ENCODE assay signal across 8 mouse cellular contexts in the genomic region with DNA sequence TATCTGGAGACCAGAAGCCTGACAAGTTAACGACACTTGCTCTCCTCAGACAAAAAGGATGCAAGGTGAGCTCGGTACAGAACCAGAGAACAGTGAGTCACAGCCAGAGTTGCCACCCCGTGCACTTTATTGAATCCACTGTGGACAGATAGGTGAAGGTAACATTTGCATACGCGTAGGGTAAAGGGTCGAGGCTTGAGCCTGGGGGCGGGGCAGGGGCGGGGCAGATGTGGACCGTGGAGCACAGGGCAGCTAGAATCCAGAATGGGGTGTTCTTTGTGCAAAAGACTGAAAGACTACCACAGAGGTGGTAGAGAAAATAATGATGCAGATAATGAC. TPM values are rescaled to one million over a fixed set of nuclear protein-coding genes. Genes with fewer than 3 reads are reported as not detected.
DNase-seq lines count a peak whose midpoint lies in the region; ATAC-seq and TF ChIP-seq lines count a peak whose summit lies in the region.

No protein-coding gene starts in this region.

- peak; percentile 38 for DNase-seq in embryo, embryonic 10.5 days (ENCODE audit: low spot score)
- DNase-seq in embryo, embryonic 10 days (ENCODE audit: low spot score), result no peak
- DNase-seq in intestine, embryonic 14.5 days (ENCODE audit: low spot score), result no peak
- no peak for DNase-seq in left cerebral cortex, adult 18-20 months (ENCODE audit: low spot score in 2 of 2)
- no peak for DNase-seq in right cerebral cortex, adult 2 months (ENCODE audit: low spot score in 2 of 2)
- no peak for DNase-seq in layer of hippocampus, adult 2 months (ENCODE audit: low spot score in 2 of 2)

- H3K9me3 ChIP-seq in intestine, embryonic 14.5 days (ENCODE audit: control insufficient read depth, low read length), result no peaks in the 10 kb centered on the region
- H3K9me3 ChIP-seq in midbrain, embryonic 13.5 days, result no peaks in the 10 kb centered on the region

- peak overlapping the region; percentile 87 for H3K27ac ChIP-seq in bone marrow macrophage, adult 2 months (ENCODE audit: insufficient read depth, low read depth, low read length)
- H3K27ac ChIP-seq in intestine, embryonic 14.5 days (ENCODE audit: low read depth), result peak overlapping the region; percentile 95; the same call in 1 of the 2 replicates
- H3K27ac ChIP-seq in midbrain, embryonic 13.5 days, result no peak overlapping the region
- no peak overlapping the region for H3K27ac ChIP-seq in layer of hippocampus, adult 2 months

- TF ChIP-seq CTCF in bone marrow macrophage, adult 2 months (IDR thresholded peaks at IDR 0.05; ENCODE audit: low read depth, low read length), result no peak
- no peak for TF ChIP-seq CTCF in layer of hippocampus, adult 2 months (conservative IDR thresholded peaks at IDR 0.05)

- peaks cover 39% of the 10 kb centered on the region for H3K4me1 ChIP-seq in bone marrow macrophage, adult 2 months (ENCODE audit: control insufficient read depth, insufficient read depth, low read length)
- peaks cover 51% of the 10 kb centered on the region for H3K4me1 ChIP-seq in intestine, embryonic 14.5 days (replicated peaks; ENCODE audit: control insufficient read depth, insufficient read depth, low read length)
- peaks cover 34% of the 10 kb centered on the region for H3K4me1 ChIP-seq in midbrain, embryonic 13.5 days (replicated peaks)

- peaks cover 7% of the 10 kb centered on the region; the same call in 1 of the 2 replicates for H3K36me3 ChIP-seq in intestine, embryonic 14.5 days (ENCODE audit: control insufficient read depth, insufficient read depth, low read length)
- no peaks in the 10 kb centered on the region for H3K36me3 ChIP-seq in midbrain, embryonic 13.5 days

- H3K4me3 ChIP-seq in bone marrow macrophage, adult 2 months (ENCODE audit: insufficient read depth, low read length), result peak overlapping the region; percentile 78
- H3K4me3 ChIP-seq in intestine, embryonic 14.5 days (ENCODE audit: low read depth, low read length), result peak overlapping the region; percentile 64
- H3K4me3 ChIP-seq in midbrain, embryonic 13.5 days (replicated peaks), result peak overlapping the region; percentile 33
- H3K4me3 ChIP-seq in layer of hippocampus, adult 2 months, result no peak overlapping the region; the same call in 1 of the 2 replicates

- H3K4me2 ChIP-seq in intestine, embryonic 14.5 days (ENCODE audit: low read length), result peak overlapping the region; percentile 74
- peak overlapping the region; percentile 54 for H3K4me2 ChIP-seq in midbrain, embryonic 13.5 days (replicated peaks)

- no peaks in the 10 kb centered on the region for H3K27me3 ChIP-seq in intestine, embryonic 14.5 days (replicated peaks; ENCODE audit: control insufficient read depth, insufficient read depth, low read length)
- peaks cover 12% of the 10 kb centered on the region; the same call in 1 of the 2 replicates for H3K27me3 ChIP-seq in midbrain, embryonic 13.5 days

- 5% methylated on average over 9 of the region's 9 CpGs for WGBS in intestine, embryonic 14.5 days
- 13% methylated on average over 9 of the region's 9 CpGs for WGBS in midbrain, embryonic 13.5 days

- no peak for ATAC-seq in intestine, embryonic 14.5 days (replicated peaks; ENCODE audit: low FRiP score, low TSS enrichment, low read depth)
- no peak for ATAC-seq in midbrain, embryonic 13.5 days

- TF ChIP-seq POLR2A in bone marrow macrophage, adult 2 months (IDR thresholded peaks at IDR 0.05; ENCODE audit: borderline replicate concordance, low read depth, low read length), result no peak

- H3K9ac ChIP-seq in intestine, embryonic 14.5 days (ENCODE audit: low read length), result peak overlapping the region; percentile 64
- H3K9ac ChIP-seq in midbrain, embryonic 13.5 days (replicated peaks), result no peak overlapping the region

RNA-seq across cellular contexts. Expression of a gene that starts 1.0 kb away (rescaled TPM):
- 1.2 and 8.8 TPM in 2 replicates for polyA plus RNA-seq in bone marrow macrophage, adult 2 months (2012; ENCODE audit: insufficient read depth, insufficient read length, missing spikeins)
- 0.81 TPM in 1 of 2 replicates, not detected in the other for polyA plus RNA-seq in intestine, embryonic 14.5 days (2014; fragmentation: Nextera tagmentation; extraction: Ambion mirVana)
- polyA plus RNA-seq in midbrain, embryonic 13.5 days (2015; fragmentation: Nextera tagmentation; extraction: Ambion mirVana), result not detected in 2 replicates
- not detected for total RNA-seq in left cerebral cortex, adult 18-20 months (2021)
- total RNA-seq in layer of hippocampus, adult 2 months (2021), result not detected

RNA-seq across cellular contexts. Expression of a gene that starts 1.1 kb away (rescaled TPM):
- polyA plus RNA-seq in bone marrow macrophage, adult 2 months (2012; ENCODE audit: insufficient read depth, insufficient read length, missing spikeins), result 1,477 and 1,645 TPM in 2 replicates
- 1,598 and 1,676 TPM in 2 replicates for polyA plus RNA-seq in intestine, embryonic 14.5 days (2014; fragmentation: Nextera tagmentation; extraction: Ambion mirVana)
- polyA plus RNA-seq in midbrain, embryonic 13.5 days (2015; fragmentation: Nextera tagmentation; extraction: Ambion mirVana), result 125 and 144 TPM in 2 replicates
- total RNA-seq in left cerebral cortex, adult 18-20 months (2021), result 10 to 100 TPM; 13.3 to 16.1 TPM
- 10 to 100 TPM; 13.0 to 16.3 TPM for total RNA-seq in layer of hippocampus, adult 2 months (2021)

RNA-seq across cellular contexts. Expression of a gene that starts 4.6 kb away (rescaled TPM):
- polyA plus RNA-seq in bone marrow macrophage, adult 2 months (2012; ENCODE audit: insufficient read depth, insufficient read length, missing spikeins), result 1.8 and 1.9 TPM in 2 replicates
- 0.94 and 2.3 TPM in 2 replicates for polyA plus RNA-seq in intestine, embryonic 14.5 days (2014; fragmentation: Nextera tagmentation; extraction: Ambion mirVana)
- polyA plus RNA-seq in midbrain, embryonic 13.5 days (2015; fragmentation: Nextera tagmentation; extraction: Ambion mirVana), result 0.22 and 0.27 TPM in 2 replicates
- not detected for total RNA-seq in left cerebral cortex, adult 18-20 months (2021)
- not detected for total RNA-seq in layer of hippocampus, adult 2 months (2021)

RNA-seq across cellular contexts. Expression of a gene that starts 12.3 kb away (rescaled TPM):
- polyA plus RNA-seq in bone marrow macrophage, adult 2 months (2012; ENCODE audit: insufficient read depth, insufficient read length, missing spikeins), result 31.2 and 38.0 TPM in 2 replicates
- 198 and 221 TPM in 2 replicates for polyA plus RNA-seq in intestine, embryonic 14.5 days (2014; fragmentation: Nextera tagmentation; extraction: Ambion mirVana)
- 10.2 and 10.3 TPM in 2 replicates for polyA plus RNA-seq in midbrain, embryonic 13.5 days (2015; fragmentation: Nextera tagmentation; extraction: Ambion mirVana)
- 1 to 10 TPM; 2.0 to 3.4 TPM for total RNA-seq in left cerebral cortex, adult 18-20 months (2021)
- 1 to 10 TPM; 1.9 to 2.9 TPM for total RNA-seq in layer of hippocampus, adult 2 months (2021)

RNA-seq across cellular contexts. Expression of a gene that starts 13.5 kb away (rescaled TPM):
- polyA plus RNA-seq in bone marrow macrophage, adult 2 months (2012; ENCODE audit: insufficient read depth, insufficient read length, missing spikeins), result 11.5 and 13.8 TPM in 2 replicates
- polyA plus RNA-seq in intestine, embryonic 14.5 days (2014; fragmentation: Nextera tagmentation; extraction: Ambion mirVana), result 26.9 and 29.2 TPM in 2 replicates
- 8.4 and 8.7 TPM in 2 replicates for polyA plus RNA-seq in midbrain, embryonic 13.5 days (2015; fragmentation: Nextera tagmentation; extraction: Ambion mirVana)
- total RNA-seq in left cerebral cortex, adult 18-20 months (2021), result 1 to 10 TPM; 4.4 to 6.7 TPM
- total RNA-seq in layer of hippocampus, adult 2 months (2021), result 1 to 10 TPM; 4.0 to 7.1 TPM

Comparison
In these comparisons a context has a peak if more than half of its experiments do, and no peak if none do; other contexts are left out.
1. H3K27ac ChIP-seq: peak in bone marrow macrophage, adult 2 months (single experiment) and intestine, embryonic 14.5 days (single experiment); none in midbrain, embryonic 13.5 days (single experiment) and layer of hippocampus, adult 2 months (single experiment).
2. RNA of a gene that starts 1.1 kb away (polyA plus RNA-seq): 1,598 to 1,676 TPM in intestine, embryonic 14.5 days and 1,477 to 1,645 TPM in bone marrow macrophage, adult 2 months; 125 to 144 TPM in midbrain, embryonic 13.5 days; every median in the first group is over 10 times any median in the second.